Mouse (Mus musculus): ENCODE results near the gene Dhrs7b. TPM values are rescaled to one million over a fixed set of nuclear protein-coding genes. Genes with fewer than 3 reads are reported as not detected.

The Dhrs7b gene
- polyA plus RNA-seq, 1 experiment = 20.9 TPM

DNA sequence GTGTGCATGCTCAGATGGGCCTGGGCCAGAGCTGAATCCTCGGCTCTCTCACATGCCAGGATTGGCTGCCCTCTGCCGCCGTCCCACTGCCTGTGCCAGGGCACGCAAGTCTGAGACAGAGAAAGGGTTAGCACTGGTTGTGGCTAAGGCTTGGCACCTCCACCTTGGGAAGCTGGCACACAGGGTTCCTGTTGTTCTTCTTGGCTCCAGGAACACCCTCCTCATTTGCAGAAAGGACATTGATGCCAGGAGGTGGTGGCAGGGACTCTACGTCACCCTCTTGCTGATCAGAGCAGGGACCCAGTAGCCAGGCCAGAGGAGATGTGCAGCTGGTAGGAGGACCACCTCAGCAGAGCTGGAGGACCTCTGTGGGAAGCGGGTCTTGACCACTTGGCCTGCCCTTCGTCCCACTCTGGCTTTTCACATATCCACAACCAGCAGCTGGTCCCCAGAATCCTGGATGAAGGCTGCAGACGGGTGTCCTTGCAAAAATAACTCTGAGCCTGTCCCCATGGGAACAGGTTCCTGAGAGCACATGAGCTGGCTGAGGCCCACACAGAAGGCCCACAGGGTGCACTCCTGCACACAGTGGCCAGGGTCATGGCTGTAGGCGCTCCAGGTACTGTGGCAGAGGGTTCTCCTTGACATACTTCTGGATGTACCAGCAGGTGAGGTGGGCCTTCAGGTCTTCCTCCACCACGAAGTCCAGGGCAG, 75.1 kb downstream of the Dhrs7b start:
- Histone ChIP-seq H3K9me3 (replicated peaks; ENCODE audit: control insufficient read depth, insufficient read depth, low read length, poor library complexity, severe bottlenecking) (no peaks in the 10 kb centered on the region), H3K9ac (ENCODE audit: low read depth, poor library complexity, severe bottlenecking) (no peak overlapping the region), H3K4me1 (ENCODE audit: control insufficient read depth, insufficient read depth, low read length) (no peaks in the 10 kb centered on the region), H3K36me3 (ENCODE audit: control insufficient read depth, insufficient read depth, low read length, poor library complexity, severe bottlenecking) (0 out of 2 replicates have a peak, but pooled peaks cover 2% of the 10 kb centered on the region), H3K27ac (ENCODE audit: insufficient read depth, low read length) (no peak overlapping the region), H3K4me3 (ENCODE audit: low read depth, low read length) (no peak overlapping the region), H3K27me3 (ENCODE audit: control insufficient read depth, insufficient read depth, low read length, poor library complexity, severe bottlenecking) (no peaks in the 10 kb centered on the region)
- TF ChIP-seq EP300 (IDR thresholded peaks at IDR 0.05; ENCODE audit: insufficient read depth, low read depth, low read length) = no peak
- no peak for TF ChIP-seq CTCF (IDR thresholded peaks at IDR 0.05; ENCODE audit: low read depth, low read length)
- no peak for TF ChIP-seq POLR2A (IDR thresholded peaks at IDR 0.05; ENCODE audit: insufficient read depth, low read length)

GRCm38 (mm10) chr11:60906449-60906848, 76.0 kb downstream of the Dhrs7b start:
- Histone ChIP-seq H3K9ac (ENCODE audit: low read depth, poor library complexity, severe bottlenecking) (no peak overlapping the region), H3K27ac (ENCODE audit: insufficient read depth, low read length) (no peak overlapping the region), H3K9me3 (replicated peaks; ENCODE audit: control insufficient read depth, insufficient read depth, low read length, poor library complexity, severe bottlenecking) (no peaks in the 10 kb centered on the region), H3K4me3 (ENCODE audit: low read depth, low read length) (no peak overlapping the region), H3K36me3 (ENCODE audit: control insufficient read depth, insufficient read depth, low read length, poor library complexity, severe bottlenecking) (0 out of 2 replicates have a peak, but pooled peaks cover 2% of the 10 kb centered on the region), H3K4me1 (ENCODE audit: control insufficient read depth, insufficient read depth, low read length) (no peaks in the 10 kb centered on the region), H3K27me3 (ENCODE audit: control insufficient read depth, insufficient read depth, low read length, poor library complexity, severe bottlenecking) (no peaks in the 10 kb centered on the region)
- TF ChIP-seq EP300 (IDR thresholded peaks at IDR 0.05; ENCODE audit: insufficient read depth, low read depth, low read length) (no peak), CTCF (IDR thresholded peaks at IDR 0.05; ENCODE audit: low read depth, low read length) (no peak), POLR2A (IDR thresholded peaks at IDR 0.05; ENCODE audit: insufficient read depth, low read length) (no peak)

GRCm38 (mm10) chr11:60908073-60908472, 77.6 kb downstream of the Dhrs7b start:
- Histone ChIP-seq H3K4me3 (ENCODE audit: low read depth, low read length) (no peak overlapping the region), H3K36me3 (ENCODE audit: control insufficient read depth, insufficient read depth, low read length, poor library complexity, severe bottlenecking) (0 out of 2 replicates have a peak, but pooled peaks cover 2% of the 10 kb centered on the region), H3K9me3 (replicated peaks; ENCODE audit: control insufficient read depth, insufficient read depth, low read length, poor library complexity, severe bottlenecking) (no peaks in the 10 kb centered on the region), H3K27me3 (ENCODE audit: control insufficient read depth, insufficient read depth, low read length, poor library complexity, severe bottlenecking) (no peaks in the 10 kb centered on the region), H3K27ac (ENCODE audit: insufficient read depth, low read length) (no peak overlapping the region), H3K4me1 (ENCODE audit: control insufficient read depth, insufficient read depth, low read length) (no peaks in the 10 kb centered on the region), H3K9ac (ENCODE audit: low read depth, poor library complexity, severe bottlenecking) (no peak overlapping the region)
- TF ChIP-seq EP300 (IDR thresholded peaks at IDR 0.05; ENCODE audit: insufficient read depth, low read depth, low read length) = no peak
- TF ChIP-seq POLR2A (IDR thresholded peaks at IDR 0.05; ENCODE audit: insufficient read depth, low read length) = no peak
- no peak for TF ChIP-seq CTCF (IDR thresholded peaks at IDR 0.05; ENCODE audit: low read depth, low read length)

DNA sequence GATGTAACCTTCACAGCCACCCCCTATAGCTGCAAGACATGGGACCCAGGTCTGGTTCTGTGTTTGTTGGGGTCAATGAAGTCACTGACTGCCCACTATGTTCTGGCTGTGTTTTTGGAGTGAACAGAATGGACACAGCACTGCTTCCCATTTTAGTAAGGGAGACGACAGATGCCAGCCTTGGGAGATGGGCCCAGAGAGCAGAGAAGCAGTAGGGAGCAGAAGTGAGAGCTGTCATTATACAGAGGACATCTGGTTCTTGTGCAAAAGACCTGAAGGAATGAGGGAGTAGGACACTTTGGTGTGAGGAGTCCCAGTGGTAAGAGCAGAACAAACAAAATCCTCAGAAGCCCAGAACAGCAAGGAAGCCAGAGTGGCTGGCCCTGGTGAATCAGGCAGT, 79.2 kb downstream of the Dhrs7b start:
- H3K27me3 ChIP-seq (ENCODE audit: control insufficient read depth, insufficient read depth, low read length, poor library complexity, severe bottlenecking) = no peaks in the 10 kb centered on the region
- TF ChIP-seq POLR2A (IDR thresholded peaks at IDR 0.05; ENCODE audit: insufficient read depth, low read length) (no peak), CTCF (IDR thresholded peaks at IDR 0.05; ENCODE audit: low read depth, low read length) (no peak), EP300 (IDR thresholded peaks at IDR 0.05; ENCODE audit: insufficient read depth, low read depth, low read length) (no peak)
- no peak overlapping the region for H3K9ac ChIP-seq (ENCODE audit: low read depth, poor library complexity, severe bottlenecking)
- H3K36me3 ChIP-seq (ENCODE audit: control insufficient read depth, insufficient read depth, low read length, poor library complexity, severe bottlenecking) = 0 out of 2 replicates have a peak, but pooled peaks cover 1% of the 10 kb centered on the region
- no peak overlapping the region for H3K4me3 ChIP-seq (ENCODE audit: low read depth, low read length)
- no peaks in the 10 kb centered on the region for H3K9me3 ChIP-seq (replicated peaks; ENCODE audit: control insufficient read depth, insufficient read depth, low read length, poor library complexity, severe bottlenecking)
- H3K27ac ChIP-seq (ENCODE audit: insufficient read depth, low read length) = no peak overlapping the region
- H3K4me1 ChIP-seq (ENCODE audit: control insufficient read depth, insufficient read depth, low read length) = no peaks in the 10 kb centered on the region

Other genes starting within 250 kb of the Dhrs7b start
- gene Llgl1, start 130.9 kb upstream of the Dhrs7b start, polyA plus RNA-seq (2011; ENCODE audit: insufficient read depth, insufficient read length, low read depth, missing spikeins) = 28.7 and 28.9 TPM in 2 replicates
- gene Flii, start 103.4 kb upstream of the Dhrs7b start, polyA plus RNA-seq (2011; ENCODE audit: insufficient read depth, insufficient read length, low read depth, missing spikeins) = 49.0 and 52.5 TPM in 2 replicates
- 7.1 and 9.4 TPM in 2 replicates for gene Mief2, start 102.2 kb upstream of the Dhrs7b start, polyA plus RNA-seq (2011; ENCODE audit: insufficient read depth, insufficient read length, low read depth, missing spikeins)
- 19.6 and 20.4 TPM in 2 replicates for gene Top3a, start 53.3 kb upstream of the Dhrs7b start, polyA plus RNA-seq (2011; ENCODE audit: insufficient read depth, insufficient read length, low read depth, missing spikeins)
- 18.4 and 20.0 TPM in 2 replicates for gene Smcr8, start 53.1 kb upstream of the Dhrs7b start, polyA plus RNA-seq (2011; ENCODE audit: insufficient read depth, insufficient read length, low read depth, missing spikeins)
- gene Shmt1, start 18.9 kb upstream of the Dhrs7b start, polyA plus RNA-seq (2011; ENCODE audit: insufficient read depth, insufficient read length, low read depth, missing spikeins) = 99.2 and 113 TPM in 2 replicates
- 46.6 and 54.0 TPM in 2 replicates for gene Tmem11, start 48.6 kb downstream of the Dhrs7b start, polyA plus RNA-seq (2011; ENCODE audit: insufficient read depth, insufficient read length, low read depth, missing spikeins)
- gene Natd1, start 84.1 kb downstream of the Dhrs7b start, polyA plus RNA-seq (2011; ENCODE audit: insufficient read depth, insufficient read length, low read depth, missing spikeins) = 20.5 and 21.6 TPM in 2 replicates
- gene Map2k3, start 101.4 kb downstream of the Dhrs7b start, polyA plus RNA-seq (2011; ENCODE audit: insufficient read depth, insufficient read length, low read depth, missing spikeins) = 22.5 and 26.1 TPM in 2 replicates
- gene Kcnj12, start 191.9 kb downstream of the Dhrs7b start, polyA plus RNA-seq (2011; ENCODE audit: insufficient read depth, insufficient read length, low read depth, missing spikeins) = 1.1 and 1.5 TPM in 2 replicates

Data from ES-Bruce4 (cell line).